Mouse (Mus musculus) embryo, embryonic 11.5 days (tissue): Measurements from ENCODE around the gene Olfr362.
"Not testable (repeated sequence)": the region's sequence is repeated elsewhere in the genome, so short reads cannot be mapped to it uniquely, and the experiment has no call there.

ENCODE experiments used
- DNase-seq: peaks from one replicate; pipeline ENCODE4 v3.0.0-alpha.2; 2012; ENCODE audit warnings: low read depth, low spot score

Olfr362 gene

GRCm38 (mm10) chr2:37117810-37118209 lies at the start of gene Olfr362:
Olfr362 (minus strand) TSS chr2:37117910.
- no peak for DNase-seq

- DNase-seq = no peak
Observed at GRCm38 (mm10) chr2:37139022-37139421, 21.3 kb upstream of the Olfr362 start, which contains the start of gene Olfr364-ps1. Olfr364-ps1 (plus strand) TSS chr2:37139322.

- not testable (repeated sequence) for DNase-seq
Observed at GRCm38 (mm10) chr2:37089190-37089589, 28.5 kb downstream of the Olfr362 start, which contains the start of gene Olfr361. Olfr361 (minus strand) TSS chr2:37089290.

GRCm38 (mm10) chr2:37065446-37065845 lies 52.3 kb downstream of the Olfr362 start, which contains the start of gene Olfr360:
Olfr360 (plus strand) TSS chr2:37065746.
- DNase-seq = no peak
